Mouse (Mus musculus) olfactory bulb, adult 2 months (tissue): ENCODE measurements around the gene Slc38a8. TPM values are rescaled to one million over a fixed set of nuclear protein-coding genes. Genes with fewer than 3 reads are reported as not detected.

ENCODE experiments used
- H3K27ac ChIP-seq: fragments of 200-500 bp; 2 replicates; pipeline ENCODE4 v1.5.1; 2012; ENCODE audit warnings: low read depth, low read length; ENCODE audit not compliant: insufficient read depth
- H3K4me1 ChIP-seq: fragments of 200-500 bp; 2 replicates; pipeline ENCODE4 v1.6.1; 2012; ENCODE audit warnings: low read length; ENCODE audit not compliant: control insufficient read depth, insufficient read depth
- H3K4me3 ChIP-seq: fragments of 200-500 bp; 2 replicates; pipeline ENCODE4 v1.5.1; 2012; ENCODE audit warnings: mild to moderate bottlenecking, low read depth, low read length, moderate library complexity; ENCODE audit not compliant: insufficient read depth
- CTCF ChIP-seq: fragments of 200-500 bp; IDR thresholded peaks from 2 replicates; pipeline ENCODE4 v1.5.1; 2012; ENCODE audit warnings: low read depth, mild to moderate bottlenecking, low read length, moderate library complexity; ENCODE audit not compliant: insufficient read depth
- POLR2A ChIP-seq: fragments of 200-500 bp; IDR thresholded peaks from 2 replicates; pipeline ENCODE4 v1.6.1; 2012; ENCODE audit warnings: mild to moderate bottlenecking, low read depth, low read length, moderate library complexity; ENCODE audit not compliant: insufficient read depth
- WGBS: fragments of 180-500 bp; shearing (Covaris S2); methylation state at CpG from one replicate; pipeline ENCODE4 v1.1.7; 2018; 5-methylcytosine and 5-hydroxymethylcytosine counted together
- polyA plus RNA-seq: library from polyadenylated mRNA; stranded (reverse); fragments of >200 nt; gene quantifications from 2 replicates; pipeline ENCODE4 v1.2.4, GENCODE M21; 2012; ENCODE audit warnings: low replicate concordance; ENCODE audit not compliant: missing spikeins, insufficient read depth, insufficient read length

Slc38a8 gene
- polyA plus RNA-seq, 1 experiment: not detected

DNA sequence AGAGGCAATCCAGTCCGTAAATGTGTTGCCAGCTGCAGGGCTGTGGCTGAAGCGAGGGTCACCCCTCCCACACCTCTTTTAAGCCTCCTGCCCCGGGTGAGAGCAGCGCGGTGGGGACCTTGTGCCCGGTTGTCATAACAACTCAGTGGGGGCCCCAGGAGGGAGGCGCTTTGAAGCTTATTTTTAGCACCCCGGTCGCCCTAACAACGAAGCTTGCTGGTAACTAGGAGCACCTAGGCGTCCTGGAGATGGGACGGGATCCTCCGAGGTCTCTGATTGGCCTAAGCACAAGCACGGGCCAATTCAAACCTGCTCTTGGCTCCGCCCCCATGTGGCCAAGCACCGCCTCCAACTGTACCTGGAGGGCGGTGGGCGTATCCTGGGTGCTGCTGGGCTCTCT lies 35.4 kb downstream of the Slc38a8 start:
- H3K27ac ChIP-seq: peak overlapping the region; percentile 15; the same call in 1 of the 2 replicates
- no peak for TF ChIP-seq POLR2A
- TF ChIP-seq CTCF: no peak
- H3K4me3 ChIP-seq: no peak overlapping the region
- peaks cover 57% of the 10 kb centered on the region for H3K4me1 ChIP-seq
- WGBS: 7% methylated on average over 18 of the region's 18 CpGs

DNA sequence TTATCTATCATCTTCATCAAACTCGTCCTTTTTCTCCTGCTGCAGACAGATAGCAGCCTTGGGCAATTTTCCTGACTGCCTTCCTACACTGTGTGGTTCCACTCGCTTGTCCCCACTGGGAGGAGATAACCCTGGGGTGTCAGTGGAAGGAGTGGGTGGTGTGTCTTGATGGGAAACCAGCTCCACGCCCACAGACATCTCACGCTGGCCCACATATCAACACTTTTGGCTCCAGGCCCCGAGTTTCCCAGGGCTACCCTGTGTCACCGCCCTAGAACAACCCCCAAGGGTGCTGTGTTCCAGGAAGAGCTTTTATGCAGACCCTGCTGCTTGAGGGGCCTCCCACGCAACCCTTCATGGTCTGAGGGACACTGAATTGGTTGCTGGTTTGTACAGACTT lies 37.8 kb downstream of the Slc38a8 start:
- H3K4me1 ChIP-seq: peaks cover 66% of the 10 kb centered on the region
- 27% methylated on average over 7 of the region's 7 CpGs for WGBS
- no peak overlapping the region for H3K4me3 ChIP-seq
- TF ChIP-seq CTCF: no peak
- no peak for TF ChIP-seq POLR2A
- no peak overlapping the region for H3K27ac ChIP-seq

- WGBS: 16% methylated on average over 9 of the region's 9 CpGs
- peaks cover 63% of the 10 kb centered on the region for H3K4me1 ChIP-seq
- TF ChIP-seq POLR2A (no peak), CTCF (no peak)
- no peak overlapping the region for H3K4me3 ChIP-seq
- no peak overlapping the region for H3K27ac ChIP-seq
Measured at GRCm38 (mm10) chr8:119461356-119461755, 40.1 kb downstream of the Slc38a8 start.

DNA sequence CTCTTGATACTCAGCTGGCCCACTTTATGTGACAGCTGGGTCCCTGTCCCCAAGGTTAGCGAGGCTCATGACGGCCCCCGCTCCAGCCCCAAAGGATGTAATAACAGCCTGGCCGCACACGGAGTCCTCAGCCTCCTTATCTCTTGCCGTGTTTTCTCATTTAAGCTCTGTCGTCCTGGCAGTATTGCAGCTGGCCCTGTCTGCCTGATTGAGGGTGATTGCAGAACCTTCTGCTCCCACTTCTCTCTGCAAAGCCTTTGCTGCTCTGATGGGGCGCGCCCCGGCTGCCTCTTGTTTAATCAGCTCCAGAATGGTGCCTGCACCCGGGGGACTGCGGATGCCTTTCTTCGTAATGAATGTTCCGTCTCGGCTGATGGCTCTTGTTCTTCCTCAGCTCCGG lies 41.8 kb downstream of the Slc38a8 start:
- 0 out of 2 replicates have a peak overlapping the region, but pooled peaks have one; percentile 8 for H3K27ac ChIP-seq
- 31% methylated on average over 16 of the region's 16 CpGs for WGBS
- TF ChIP-seq CTCF (no peak), POLR2A (no peak)

GRCm38 (mm10) chr8:119456045-119456444 lies 45.5 kb downstream of the Slc38a8 start:
- Histone ChIP-seq H3K27ac (no peak overlapping the region; the same call in 1 of the 2 replicates), H3K4me1 (peaks cover 26% of the 10 kb centered on the region), H3K4me3 (no peak overlapping the region)
- TF ChIP-seq POLR2A (no peak), CTCF (no peak)
- 69% methylated on average over 5 of the region's 5 CpGs for WGBS

More for the DNA sequence above, 41.8 kb downstream of the Slc38a8 start:
- H3K4me1 ChIP-seq: peaks cover 58% of the 10 kb centered on the region
- H3K4me3 ChIP-seq: no peak overlapping the region

- no peak for TF ChIP-seq CTCF
- TF ChIP-seq POLR2A: no peak
- Histone ChIP-seq H3K4me3 (no peak overlapping the region), H3K4me1 (peaks cover 39% of the 10 kb centered on the region), H3K27ac (no peak overlapping the region)
- 81% methylated on average over 5 of the region's 5 CpGs for WGBS
Measured at GRCm38 (mm10) chr8:119452919-119453318, 48.6 kb downstream of the Slc38a8 start.

DNA sequence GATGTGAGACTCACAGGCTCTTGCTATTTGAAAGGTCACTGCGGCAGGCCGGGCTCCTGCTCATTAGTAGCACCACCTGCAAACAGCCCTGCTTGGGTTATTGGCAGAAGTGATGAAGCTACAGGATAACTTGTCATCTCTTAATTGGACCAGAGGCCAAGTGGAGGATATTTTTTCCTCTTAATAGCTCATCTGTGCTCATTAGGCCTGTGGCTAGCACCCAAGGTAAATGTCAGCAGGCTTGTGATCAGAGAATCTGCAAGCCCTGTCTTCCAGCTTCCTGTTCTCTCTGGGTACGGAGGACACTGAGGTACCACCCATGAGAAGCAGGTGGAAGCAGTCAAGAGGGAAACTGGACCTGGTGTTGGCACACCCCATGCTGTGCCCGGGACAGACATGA lies 50.4 kb downstream of the Slc38a8 start:
- WGBS: 92% methylated on average over 4 of the region's 4 CpGs
- Histone ChIP-seq H3K4me1 (peaks cover 45% of the 10 kb centered on the region), H3K27ac (no peak overlapping the region), H3K4me3 (no peak overlapping the region)
- TF ChIP-seq POLR2A (no peak), CTCF (no peak)

- Histone ChIP-seq H3K4me1 (peaks cover 34% of the 10 kb centered on the region), H3K4me3 (no peak overlapping the region), H3K27ac (0 out of 2 replicates have a peak overlapping the region, but pooled peaks have one; percentile 14)
- TF ChIP-seq CTCF: no peak
- no peak for TF ChIP-seq POLR2A
- 48% methylated on average over 12 of the region's 12 CpGs for WGBS
Measured at GRCm38 (mm10) chr8:119449627-119450026, 51.9 kb downstream of the Slc38a8 start.

DNA sequence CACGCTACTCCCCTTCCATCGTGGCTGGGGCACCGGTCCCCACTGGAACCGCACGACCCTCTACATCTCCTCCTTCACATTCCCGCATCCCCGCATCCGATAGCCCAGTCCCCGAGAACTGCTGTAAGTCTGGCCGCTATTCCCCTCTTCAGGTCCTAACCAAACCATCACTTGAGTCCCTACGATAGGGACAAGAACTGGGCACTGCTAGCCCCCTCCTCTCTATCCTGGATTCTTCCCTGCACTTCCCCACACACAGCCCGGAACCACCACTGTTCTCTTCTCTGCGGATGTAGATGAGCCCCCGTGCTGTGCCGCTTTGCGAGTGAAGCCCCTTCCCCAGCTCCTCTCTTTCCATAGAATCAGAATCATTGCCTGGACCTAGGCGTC lies 53.7 kb downstream of the Slc38a8 start:
- Histone ChIP-seq H3K27ac (0 out of 2 replicates have a peak overlapping the region, but pooled peaks have one; percentile 24), H3K4me1 (peaks cover 34% of the 10 kb centered on the region), H3K4me3 (peak overlapping the region; percentile 50)
- WGBS: 8% methylated on average over 16 of the region's 17 CpGs
- no peak for TF ChIP-seq CTCF
- no peak for TF ChIP-seq POLR2A

DNA sequence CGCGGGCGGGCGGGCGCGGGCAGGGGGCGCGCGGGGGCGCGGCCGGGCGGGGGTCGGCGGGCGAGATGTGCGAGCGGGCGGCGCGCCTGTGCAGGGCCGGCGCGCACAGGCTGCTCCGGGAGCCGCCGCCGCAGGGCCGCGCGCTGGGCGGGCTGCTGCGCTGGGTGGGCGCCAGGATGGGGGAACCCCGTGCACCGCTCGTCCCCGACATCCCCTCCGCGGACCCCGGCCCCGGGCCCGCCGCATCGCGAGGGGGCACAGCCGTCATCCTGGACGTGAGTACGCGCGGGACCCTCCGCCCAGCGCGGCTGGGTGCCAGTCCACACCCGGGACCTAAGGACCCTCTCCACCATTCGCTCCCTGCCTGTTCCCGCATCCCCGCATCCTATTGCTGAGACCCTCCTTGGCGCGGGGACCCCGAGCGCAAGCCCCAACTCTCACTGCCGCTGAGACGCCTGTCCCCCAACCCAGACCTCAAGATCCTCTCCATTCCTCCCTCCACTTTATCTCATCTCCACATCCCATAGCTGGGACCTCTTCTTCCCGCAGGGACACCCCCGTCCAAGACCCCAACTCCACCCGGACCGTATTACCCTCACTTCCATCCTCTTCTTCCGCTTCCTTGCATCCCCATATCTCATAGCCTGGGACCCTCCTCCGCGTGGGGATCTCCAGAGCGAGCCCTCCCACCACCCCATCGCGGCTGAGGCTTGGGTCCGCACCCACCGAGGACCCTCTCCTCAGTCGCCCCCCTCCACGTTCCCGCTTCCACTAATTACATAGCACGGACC lies 54.3 kb downstream of the Slc38a8 start:
- peak overlapping the region; percentile 50 for H3K4me3 ChIP-seq
- WGBS: 7% methylated on average over 75 of the region's 80 CpGs
- H3K4me1 ChIP-seq: peaks cover 34% of the 10 kb centered on the region
- H3K27ac ChIP-seq: 0 out of 2 replicates have a peak overlapping the region, but pooled peaks have one; percentile 24
- TF ChIP-seq CTCF (no peak), POLR2A (no peak)
